Mouse (Mus musculus) midbrain, embryonic 16.5 days (tissue): ENCODE measurements around the gene Ccng1. TPM values are rescaled to one million over a fixed set of nuclear protein-coding genes. Genes with fewer than 3 reads are reported as not detected.
"Not testable (repeated sequence)": the region's sequence is repeated elsewhere in the genome, so short reads cannot be mapped to it uniquely, and the experiment has no call there.

Experiments used
- ATAC-seq: fragments of 200-750 bp; cut with Nextera tagmentation; 2 replicates; pipeline ENCODE4 v1.8.0; 2017; ENCODE audit warnings: moderate TSS enrichment
- H3K27ac ChIP-seq: fragments of 300-500 bp; sonication (generic); 2 replicates; pipeline ENCODE4 v1.5.1; 2014; ENCODE audit warnings: mild to moderate bottlenecking, low read length, mixed read lengths
- H3K27me3 ChIP-seq: fragments of 300-500 bp; sonication (generic); 2 replicates; pipeline ENCODE4 v1.6.1; 2014; ENCODE audit warnings: low read depth, low read length, mixed read lengths; ENCODE audit not compliant: control insufficient read depth, insufficient read depth
- H3K36me3 ChIP-seq: fragments of 300-500 bp; sonication (generic); 2 replicates; pipeline ENCODE4 v1.6.1; 2014; ENCODE audit warnings: mild to moderate bottlenecking, low read length, moderate library complexity, mixed read lengths; ENCODE audit not compliant: control insufficient read depth, insufficient read depth
- H3K4me1 ChIP-seq: fragments of 300-500 bp; sonication (generic); 2 replicates; pipeline ENCODE4 v1.6.1; 2014; ENCODE audit warnings: mild to moderate bottlenecking, low read length, mixed read lengths; ENCODE audit not compliant: control insufficient read depth, insufficient read depth
- H3K4me2 ChIP-seq: fragments of 300-500 bp; sonication (generic); 2 replicates; pipeline ENCODE4 v1.6.1; 2014; ENCODE audit warnings: mild to moderate bottlenecking, low read length, mixed read lengths
- H3K4me3 ChIP-seq: fragments of 300-500 bp; sonication (generic); 2 replicates; pipeline ENCODE4 v1.5.1; 2014; ENCODE audit warnings: low read depth, mild to moderate bottlenecking, low read length, moderate library complexity, mixed read lengths
- H3K9ac ChIP-seq: fragments of 300-500 bp; sonication (generic); 2 replicates; pipeline ENCODE4 v1.6.1; 2014; ENCODE audit warnings: low read depth, low read length, mixed read lengths
- H3K9me3 ChIP-seq: fragments of 300-500 bp; sonication (generic); replicated peaks from 2 replicates; pipeline ENCODE4 v1.6.1; 2014; ENCODE audit warnings: mild to moderate bottlenecking, low read length, mixed read lengths; ENCODE audit not compliant: control insufficient read depth, poor library complexity, severe bottlenecking
- WGBS: fragments of 180-500 bp; shearing (Covaris S2); extraction: QIAGEN DNeasy Blood & Tissue Kit; methylation state at CpG from one replicate; pipeline ENCODE4 v1.1.7; 2014; 5-methylcytosine and 5-hydroxymethylcytosine counted together
- polyA plus RNA-seq: library from polyadenylated mRNA; unstranded; fragments of >200 nt; fragmentation: Nextera tagmentation; extraction: Ambion mirVana; gene quantifications from 2 replicates; pipeline ENCODE4 v1.2.1, GENCODE M21; 2015

The Ccng1 gene
- polyA plus RNA-seq, 1 experiment from 2014 or later = 39.8 TPM

GRCm38 (mm10) chr11:40737369-40737768, 17.7 kb downstream of the Ccng1 start:
- no peak for ATAC-seq
- 92% methylated on average over 3 of the region's 3 CpGs for WGBS
- H3K4me2 ChIP-seq = no peak overlapping the region

GRCm38 (mm10) chr11:40734251-40734752, 20.8 kb downstream of the Ccng1 start:
- 4% methylated on average over 11 of the region's 11 CpGs for WGBS
- H3K4me1 ChIP-seq = peaks cover 13% of the 10 kb centered on the region
- H3K36me3 ChIP-seq = peaks cover 9% of the 10 kb centered on the region; the same call in 1 of the 2 replicates
- peak overlapping the region; percentile 79; the same call in 1 of the 2 replicates for H3K27ac ChIP-seq
- no peaks in the 10 kb centered on the region for H3K27me3 ChIP-seq
- ATAC-seq = no peak
- peak overlapping the region; percentile 91 for H3K4me2 ChIP-seq
- peak overlapping the region; percentile 88 for H3K9ac ChIP-seq
- peak overlapping the region; percentile 98 for H3K4me3 ChIP-seq
- no peaks in the 10 kb centered on the region for H3K9me3 ChIP-seq

More at GRCm38 (mm10) chr11:40737369-40737768, 17.7 kb downstream of the Ccng1 start:
- Histone ChIP-seq H3K9me3 (no peaks in the 10 kb centered on the region), H3K27me3 (no peaks in the 10 kb centered on the region), H3K4me3 (no peak overlapping the region), H3K9ac (no peak overlapping the region), H3K27ac (no peak overlapping the region), H3K4me1 (peaks cover 13% of the 10 kb centered on the region), H3K36me3 (peaks cover 15% of the 10 kb centered on the region; the same call in 1 of the 2 replicates)

- Histone ChIP-seq H3K9me3 (no peaks in the 10 kb centered on the region), H3K36me3 (0 out of 2 replicates have a peak, but pooled peaks cover 8% of the 10 kb centered on the region), H3K9ac (peak within 1 kb of the TSS; percentile 88), H3K4me1 (peaks cover 13% of the 10 kb centered on the region), H3K27ac (peak within 1 kb of the TSS; percentile 79), H3K27me3 (no peaks in the 10 kb centered on the region), H3K4me2 (peak within 1 kb of the TSS; percentile 91), H3K4me3 (peak within 1 kb of the TSS; percentile 98)
- ATAC-seq = peak; percentile 99
- under 1% methylated on average over 51 of the region's 52 CpGs for WGBS
Observed at GRCm38 (mm10) chr11:40733339-40734174, 21.6 kb downstream of the Ccng1 start, which contains the start of the genes Hmmr and Nudcd2. Gene Hmmr (minus strand): TSS chr11:40733422. Gene Nudcd2 (plus strand): TSS chr11:40733667.

- H3K36me3 ChIP-seq = 0 out of 2 replicates have a peak, but pooled peaks cover 6% of the 10 kb centered on the region
- H3K27me3 ChIP-seq = no peaks in the 10 kb centered on the region
- ATAC-seq = peak; percentile 64; the same call in 1 of the 2 replicates
- no peak overlapping the region for H3K9ac ChIP-seq
- 1% methylated on average over 14 of the region's 14 CpGs for WGBS
- H3K4me1 ChIP-seq = peaks cover 13% of the 10 kb centered on the region
- H3K27ac ChIP-seq = no peak overlapping the region
- H3K9me3 ChIP-seq = no peaks in the 10 kb centered on the region
- peak overlapping the region; percentile 98 for H3K4me3 ChIP-seq
- peak overlapping the region; percentile 86 for H3K4me2 ChIP-seq
Observed at GRCm38 (mm10) chr11:40732997-40733338, 22.1 kb downstream of the Ccng1 start.

GRCm38 (mm10) chr11:40718324-40718723, 36.8 kb downstream of the Ccng1 start:
- Histone ChIP-seq H3K9me3 (no peaks in the 10 kb centered on the region), H3K4me2 (no peak overlapping the region), H3K36me3 (no peaks in the 10 kb centered on the region), H3K4me3 (no peak overlapping the region), H3K27ac (no peak overlapping the region), H3K27me3 (no peaks in the 10 kb centered on the region), H3K4me1 (no peaks in the 10 kb centered on the region), H3K9ac (no peak overlapping the region)
- no peak for ATAC-seq

GRCm38 (mm10) chr11:40715524-40715923, 39.6 kb downstream of the Ccng1 start:
- Histone ChIP-seq H3K27me3 (no peaks in the 10 kb centered on the region), H3K4me3 (no peak overlapping the region), H3K36me3 (no peaks in the 10 kb centered on the region), H3K9me3 (no peaks in the 10 kb centered on the region), H3K4me2 (no peak overlapping the region), H3K4me1 (no peaks in the 10 kb centered on the region), H3K27ac (no peak overlapping the region), H3K9ac (no peak overlapping the region)
- WGBS = 92% methylated on average over 5 of the region's 5 CpGs
- no peak for ATAC-seq

GRCm38 (mm10) chr11:40713858-40714257, 41.3 kb downstream of the Ccng1 start:
- WGBS = 83% methylated on average over 8 of the region's 8 CpGs
- Histone ChIP-seq H3K27ac (no peak overlapping the region), H3K36me3 (no peaks in the 10 kb centered on the region), H3K4me2 (no peak overlapping the region), H3K9me3 (no peaks in the 10 kb centered on the region), H3K4me3 (no peak overlapping the region), H3K9ac (no peak overlapping the region), H3K4me1 (no peaks in the 10 kb centered on the region), H3K27me3 (no peaks in the 10 kb centered on the region)
- ATAC-seq = no peak

- 86% methylated on average over 6 of the region's 6 CpGs for WGBS
- H3K27ac ChIP-seq, H3K4me1 ChIP-seq, ATAC-seq, H3K9me3 ChIP-seq, H3K9ac ChIP-seq, H3K36me3 ChIP-seq, H3K4me2 ChIP-seq, H3K27me3 ChIP-seq, H3K4me3 ChIP-seq: not testable (repeated sequence)
Observed at GRCm38 (mm10) chr11:40709899-40710298, 45.2 kb downstream of the Ccng1 start.
